Mouse (Mus musculus): ENCODE results near the gene 1700029I15Rik.

DNA sequence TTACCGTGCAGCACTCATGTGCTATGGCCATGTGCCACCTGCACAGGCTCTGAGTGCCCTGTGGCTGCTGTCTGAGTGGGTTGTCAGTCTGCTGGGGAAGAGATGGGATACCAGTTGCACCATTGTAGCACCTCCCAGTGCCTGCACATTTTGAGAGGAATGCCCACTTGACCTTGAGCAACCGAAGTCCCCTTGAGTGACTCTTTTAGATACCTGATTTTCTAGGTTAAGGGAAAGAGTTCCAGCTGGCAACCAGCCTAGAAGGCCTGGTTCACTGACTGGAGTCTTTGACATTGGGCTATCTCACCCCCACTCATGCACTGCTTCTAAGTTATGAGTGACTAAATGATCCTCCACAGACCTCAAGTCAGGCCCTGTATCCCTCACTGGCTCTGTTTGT is 23.0 kb upstream of the 1700029I15Rik start:
- no peak for TF ChIP-seq ZC3H11A (IDR thresholded peaks at IDR 0.05; ENCODE audit: low read depth, low read length)
- TF ChIP-seq ZMIZ1 (IDR thresholded peaks at IDR 0.05; ENCODE audit: low read depth, low read length), result no peak
- no peak for TF ChIP-seq EP300 (IDR thresholded peaks at IDR 0.05; ENCODE audit: low read length)
- no peak for TF ChIP-seq NRF1 (IDR thresholded peaks at IDR 0.05; ENCODE audit: low read depth, low read length)
- TF ChIP-seq NELFE (IDR thresholded peaks at IDR 0.05; ENCODE audit: low read depth, low read length), result no peak
- no peak for TF ChIP-seq MAFK (IDR thresholded peaks at IDR 0.05; ENCODE audit: insufficient replicate concordance, low read length)
